ENCODE assay signal across 13 mouse cellular contexts in the genomic region with DNA sequence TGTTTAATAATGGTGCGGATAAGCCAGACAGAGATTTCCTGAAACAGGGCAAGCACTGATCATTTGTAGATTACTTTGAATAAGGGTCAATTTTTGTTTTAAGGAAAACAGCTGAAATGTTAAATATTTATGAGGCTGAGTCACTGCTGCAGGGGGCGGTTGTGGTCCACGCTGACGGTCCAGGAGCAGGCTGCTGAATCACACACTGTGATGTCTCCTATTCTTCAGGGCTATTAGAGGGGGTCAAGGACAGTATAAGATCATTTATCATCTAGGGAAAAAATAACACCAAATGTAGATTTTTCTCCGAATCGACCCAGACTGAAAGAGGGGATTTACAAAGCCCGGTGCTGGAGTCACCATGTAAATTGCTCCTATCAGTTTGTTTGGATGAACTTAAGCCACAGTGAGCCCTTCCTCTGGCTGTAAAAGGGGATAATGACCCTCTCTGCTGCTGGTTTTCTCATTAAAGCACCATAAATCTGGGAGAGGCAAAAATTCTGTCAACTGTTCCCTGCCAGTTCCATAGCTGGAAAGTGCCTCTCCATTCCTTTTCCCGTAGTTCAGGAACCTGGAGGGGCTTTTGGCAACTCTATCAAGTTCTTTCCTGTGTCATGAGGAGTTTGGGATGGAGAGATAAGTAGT.
A peak's percentile ranks its signal among the peaks of the same experiment; 100 is the strongest.
DNase-seq lines count a peak whose midpoint lies in the region.
"Had no signal": no experiment of that assay in that cellular context is flagged by ENCODE, and none has a peak within 500 bp of the region (broad histone marks: within the 10 kb centered on the region; RNA-seq: fewer than 3 reads in every experiment).

No protein-coding gene starts in this region.

- DNase-seq in adrenal gland, adult (ENCODE audit: inconsistent age in 2 of 2, low spot score in 1 of 2), result peak; percentile 70 to 74
- DNase-seq in adrenal gland, postnatal 4 days (ENCODE audit: low spot score in 2 of 2), result no peak
- DNase-seq in kidney, postnatal 10 days, result peak; percentile 20
- no peak for DNase-seq in kidney, adult 18-20 months
- peak; percentile 70 for DNase-seq in adrenal gland, adult 2 months
- DNase-seq in embryo, embryonic 10.5 days (ENCODE audit: low spot score), result peak; percentile 50
- no peak for DNase-seq in gastrocnemius, adult 18-20 months (ENCODE audit: low spot score)
- no peak for DNase-seq in retina, postnatal 1 day
- DNase-seq: cerebellum, postnatal 25 days; gastrocnemius, postnatal 14 days; layer of hippocampus, adult 9-11 months; lung, adult 18-20 months; spleen, adult 18-20 months had no signal

Comparison
In these comparisons a context has a peak if more than half of its experiments do, and no peak if none do; other contexts are left out.
1. DNase-seq: peak in adrenal gland, adult (2 of 2), kidney, postnatal 10 days (single experiment), adrenal gland, adult 2 months (single experiment) and embryo, embryonic 10.5 days (single experiment); none in adrenal gland, postnatal 4 days (0 of 2), kidney, adult 18-20 months (single experiment), gastrocnemius, adult 18-20 months (single experiment) and retina, postnatal 1 day (single experiment).